Mouse (Mus musculus): Measurements from ENCODE around the gene Sp8. TPM values are rescaled to one million over a fixed set of nuclear protein-coding genes. Genes with fewer than 3 reads are reported as not detected.

Sp8 gene
- polyA plus RNA-seq (2021), result 0.03 TPM

DNA sequence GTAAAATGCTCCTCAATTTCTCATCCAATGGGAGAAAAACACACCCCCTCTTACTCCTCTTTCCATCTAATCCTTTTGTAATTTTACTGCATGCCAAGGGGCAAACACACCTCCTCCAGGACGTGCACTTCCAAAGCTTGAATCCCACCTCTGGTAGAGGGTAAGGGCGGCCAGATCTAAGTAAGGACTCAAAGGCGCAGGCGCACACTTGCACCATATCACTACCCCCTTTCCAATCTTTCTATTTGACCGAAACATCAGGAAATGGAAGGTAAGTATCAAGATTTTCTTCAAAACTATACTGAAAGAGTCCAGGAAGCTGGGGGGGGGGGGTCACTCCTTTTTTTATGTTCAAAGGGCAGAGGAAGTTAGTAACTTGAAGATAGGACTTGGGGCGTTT, at the start of gene Sp8:
Gene Sp8, plus strand, starts transcription at position 109 of the 400 bp plus-strand sequence.
- H3K27me3 ChIP-seq, result peaks cover 79% of the 10 kb centered on the region
- in situ Hi-C loops (cut with MboI; ENCODE audit: low pct_unique_long_range_greater_than_20kb), result loop anchor here (25.0 kb wide), 1 partner anchor 534 kb away; the partner anchor contains the start of gene Sp4
- no peak for TF ChIP-seq CTCF (IDR thresholded peaks at IDR 0.05)
- CTCF ChIA-PET, result no interaction called here
- DNase-seq (ENCODE audit: low read depth, low spot score), result no peak
- no peak for ATAC-seq
- POLR2A ChIA-PET, result no interaction called here

DNA sequence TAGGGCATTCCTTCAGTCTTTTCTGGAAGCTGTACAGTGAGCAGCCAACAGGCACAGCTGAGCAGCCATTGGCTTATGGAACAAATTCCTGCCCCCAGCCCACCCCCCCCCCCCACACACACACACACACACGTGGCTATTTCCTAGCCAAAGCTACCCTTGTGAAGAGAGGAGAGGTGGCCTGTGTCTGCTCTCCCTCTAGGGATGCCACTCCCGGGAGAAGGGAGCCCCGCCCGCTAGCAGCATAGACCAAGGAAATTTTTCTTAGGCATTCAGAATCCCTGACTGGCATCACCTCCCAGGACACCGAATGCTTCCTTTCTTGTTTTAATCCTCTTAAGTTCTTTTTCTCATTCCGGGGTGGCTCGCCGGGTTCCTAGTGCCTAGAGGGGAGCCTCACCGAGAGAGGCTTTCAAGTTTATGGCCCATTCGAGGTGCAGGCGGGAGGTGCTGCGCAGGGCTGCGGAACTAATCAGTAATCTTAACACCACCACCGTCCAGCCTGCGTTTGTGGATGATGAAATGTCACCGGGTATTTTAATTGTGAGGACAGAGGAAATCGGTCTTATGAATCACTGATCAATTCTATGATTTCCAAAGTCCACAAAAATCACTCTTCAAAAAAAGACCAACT, 34.7 kb upstream of the Sp8 start:
- DNase-seq (ENCODE audit: low read depth, low spot score), result no peak
- in situ Hi-C loops (cut with MboI; ENCODE audit: low pct_unique_long_range_greater_than_20kb), result no loop called here
- TF ChIP-seq CTCF (IDR thresholded peaks at IDR 0.05), result no peak
- ChIA-PET POLR2A (no interaction called here), CTCF (no interaction called here)
- no peaks in the 10 kb centered on the region for H3K27me3 ChIP-seq
- no peak for ATAC-seq

DNA sequence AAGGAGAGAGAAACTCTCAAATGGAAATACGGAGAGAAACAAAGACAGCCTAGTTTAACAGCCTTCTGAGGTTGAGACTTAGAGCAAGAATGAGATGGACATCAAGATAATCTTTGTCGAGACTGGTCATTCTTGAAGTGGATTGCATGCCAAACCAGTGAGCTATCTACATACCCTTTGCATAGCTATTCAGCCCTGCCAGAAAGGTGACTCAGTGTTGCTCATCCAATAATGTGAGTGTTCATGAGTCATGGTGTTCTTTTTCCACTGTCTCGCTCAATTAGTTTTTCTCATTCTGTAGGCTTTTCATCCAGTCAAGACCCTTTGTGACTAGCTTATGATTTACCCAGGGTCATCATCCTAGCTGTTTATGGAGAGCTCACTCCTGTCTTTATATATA, 31.6 kb upstream of the Sp8 start:
- ATAC-seq (peak; percentile 99), DNase-seq (ENCODE audit: low read depth, low spot score) (peak; percentile 82)
- ChIA-PET CTCF (interaction anchor here (0.6 to 0.8 kb wide), 2 partner anchors 190 to 848 kb away, joined by 3 read pairs; no protein-coding TSS in a partner anchor), POLR2A (no interaction called here)
- TF ChIP-seq CTCF (IDR thresholded peaks at IDR 0.05), result no peak
- H3K27me3 ChIP-seq, result no peaks in the 10 kb centered on the region
- in situ Hi-C loops (cut with MboI; ENCODE audit: low pct_unique_long_range_greater_than_20kb), result no loop called here

DNA sequence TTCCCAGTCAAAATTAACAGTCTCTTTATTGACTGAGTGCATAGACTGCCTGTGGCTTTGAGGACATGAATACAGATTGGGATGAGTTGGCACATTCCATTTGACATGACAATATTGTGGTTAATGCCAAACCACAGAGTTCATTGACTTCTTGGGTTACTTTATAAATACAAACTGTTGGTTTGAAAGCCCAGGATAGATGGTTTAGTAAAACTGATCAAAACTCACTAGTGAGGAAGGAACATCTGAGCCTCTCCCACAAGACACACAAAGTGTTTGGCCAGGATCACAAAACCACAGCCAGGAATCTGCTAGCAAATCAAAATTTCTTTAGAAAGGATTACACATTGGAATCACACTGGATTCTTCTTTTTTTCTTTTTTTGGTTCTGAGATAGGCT, 30.0 kb upstream of the Sp8 start:
- in situ Hi-C loops (cut with MboI; ENCODE audit: low pct_unique_long_range_greater_than_20kb), result no loop called here
- POLR2A ChIA-PET, result no interaction called here

DNA sequence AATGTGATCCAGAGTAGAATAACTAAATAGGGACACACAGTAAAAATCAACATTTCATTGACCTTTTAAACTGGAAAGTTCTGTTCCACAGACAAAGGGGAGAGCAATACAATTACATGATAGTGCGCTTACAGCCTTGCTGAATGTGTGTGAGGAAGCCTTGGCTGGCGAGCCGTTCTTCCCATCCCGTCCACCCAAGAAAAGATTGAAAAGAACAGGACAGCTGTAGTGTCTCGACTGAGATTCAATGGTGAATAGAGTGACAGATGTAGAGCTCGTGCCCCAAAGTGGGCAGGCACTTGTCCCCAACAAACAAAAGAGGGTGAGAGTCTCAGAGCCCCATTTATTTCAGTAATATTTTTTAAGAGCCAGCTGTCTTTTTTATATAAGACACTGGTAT, 16.2 kb upstream of the Sp8 start:
- ChIA-PET POLR2A (no interaction called here), CTCF (no interaction called here)
- TF ChIP-seq CTCF (IDR thresholded peaks at IDR 0.05), result no peak

More for the DNA sequence above, 30.0 kb upstream of the Sp8 start:
- DNase-seq (ENCODE audit: low read depth, low spot score) (no peak), ATAC-seq (peak; percentile 17)
- TF ChIP-seq CTCF (IDR thresholded peaks at IDR 0.05), result no peak
- no peaks in the 10 kb centered on the region for H3K27me3 ChIP-seq
- CTCF ChIA-PET, result no interaction called here

DNA sequence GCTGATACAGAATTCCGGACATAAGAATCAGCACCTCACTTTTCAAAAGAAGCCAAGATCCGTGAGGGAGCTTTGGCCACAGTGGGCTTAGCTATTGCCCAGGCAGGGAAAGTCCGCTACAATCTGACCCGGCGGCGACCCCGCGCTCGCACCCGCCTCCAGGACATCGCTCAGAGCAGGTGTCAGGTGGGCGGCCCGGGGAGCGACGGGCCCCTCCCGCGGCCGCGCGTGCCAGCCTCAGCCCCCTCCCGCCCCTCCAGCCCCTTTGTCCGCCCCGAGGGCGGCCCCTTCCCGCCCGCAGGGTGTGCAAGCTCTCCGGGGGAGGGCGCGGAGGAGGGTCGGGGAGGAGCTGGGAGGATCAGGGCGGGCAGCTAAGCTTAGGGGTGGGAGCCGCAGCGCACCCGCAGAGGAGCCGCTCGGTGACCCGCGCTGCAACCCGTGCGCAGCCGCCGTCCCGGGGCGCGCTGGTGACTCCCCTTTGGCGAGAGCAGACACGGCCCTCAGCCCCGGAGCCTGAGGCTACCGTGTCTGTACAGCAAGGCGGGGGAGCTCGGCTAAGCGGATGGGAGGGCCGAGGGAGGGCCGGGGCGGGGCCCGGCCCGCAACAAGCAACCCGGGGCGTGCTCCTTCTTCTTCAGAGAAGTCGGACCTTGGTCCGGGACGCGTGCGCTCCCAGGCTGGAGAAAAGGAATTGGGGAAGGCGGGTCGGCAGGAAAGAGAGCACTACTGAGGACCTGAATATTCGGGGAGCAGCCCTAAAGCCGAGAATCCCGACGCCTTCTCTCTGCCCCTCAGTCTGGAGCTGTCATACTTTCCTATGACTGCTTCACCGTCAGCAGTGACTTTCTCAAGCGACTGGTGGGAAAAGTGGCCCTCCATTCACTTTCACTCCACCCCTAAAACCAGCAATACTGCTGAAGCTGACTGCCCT, 9.5 kb upstream of the Sp8 start:
- TF ChIP-seq CTCF (IDR thresholded peaks at IDR 0.05), result no peak
- H3K27me3 ChIP-seq, result peaks cover 64% of the 10 kb centered on the region
- peak; percentile 94 for ATAC-seq
- ChIA-PET CTCF (no interaction called here), POLR2A (no interaction called here)
- DNase-seq (ENCODE audit: low read depth, low spot score), result no peak
- in situ Hi-C loops (cut with MboI; ENCODE audit: low pct_unique_long_range_greater_than_20kb), result loop anchor here (25.0 kb wide), 1 partner anchor 524 kb away; the partner anchor contains the start of gene Sp4

More for the DNA sequence above, 16.2 kb upstream of the Sp8 start:
- ATAC-seq, result no peak
- DNase-seq (ENCODE audit: low read depth, low spot score), result no peak
- H3K27me3 ChIP-seq, result peaks cover 18% of the 10 kb centered on the region
- in situ Hi-C loops (cut with MboI; ENCODE audit: low pct_unique_long_range_greater_than_20kb), result loop anchor here (25.0 kb wide), 1 partner anchor 518 kb away; the partner anchor contains the start of gene Sp4

DNA sequence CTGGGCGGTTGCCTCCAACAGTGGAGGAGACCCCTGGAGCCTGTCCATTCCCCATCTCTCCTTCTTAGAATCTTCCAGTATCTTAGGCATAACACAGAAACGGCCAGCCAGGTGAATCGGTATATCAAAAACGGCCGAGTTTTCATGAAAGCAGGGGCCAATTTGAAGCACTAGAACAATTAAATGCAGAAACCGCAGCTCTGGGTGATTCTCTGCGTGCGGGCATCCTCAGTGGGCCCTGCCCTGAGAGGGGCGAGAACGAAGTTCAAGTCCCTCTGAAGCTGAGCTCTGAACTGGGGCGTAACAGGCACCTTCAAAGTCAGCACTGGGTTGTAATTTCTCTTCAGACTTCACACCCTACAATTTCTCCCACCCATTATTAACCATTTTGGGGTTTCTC, 8.8 kb upstream of the Sp8 start:
- in situ Hi-C loops (cut with MboI; ENCODE audit: low pct_unique_long_range_greater_than_20kb), result loop anchor here (25.0 kb wide), 1 partner anchor 525 kb away; the partner anchor contains the start of gene Sp4
- ChIA-PET CTCF (no interaction called here), POLR2A (no interaction called here)
- DNase-seq (ENCODE audit: low read depth, low spot score), result no peak
- no peak for TF ChIP-seq CTCF (IDR thresholded peaks at IDR 0.05)
- H3K27me3 ChIP-seq, result peaks cover 71% of the 10 kb centered on the region
- ATAC-seq, result no peak

DNA sequence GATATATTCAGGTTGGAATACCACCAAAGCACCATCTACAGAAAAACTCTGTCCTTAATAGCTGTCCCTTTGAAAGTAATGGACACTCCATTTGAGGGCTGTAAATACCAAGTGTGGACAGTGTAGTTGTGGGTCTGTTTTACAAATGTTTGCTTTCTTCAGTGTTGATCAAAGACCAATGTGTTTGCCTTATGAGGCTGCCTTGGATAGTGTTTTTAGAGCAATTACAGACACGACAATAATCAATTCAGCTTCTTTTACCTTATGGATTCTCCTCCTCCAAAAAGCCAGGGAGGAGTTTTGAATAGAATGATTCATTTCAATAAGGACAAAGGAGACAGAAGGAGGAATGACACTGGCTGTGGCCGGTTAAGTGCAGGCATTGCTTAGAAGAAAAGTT, 7.9 kb upstream of the Sp8 start:
- ATAC-seq, result no peak
- H3K27me3 ChIP-seq, result peaks cover 77% of the 10 kb centered on the region
- ChIA-PET CTCF (no interaction called here), POLR2A (no interaction called here)
- no peak for TF ChIP-seq CTCF (IDR thresholded peaks at IDR 0.05)
- DNase-seq (ENCODE audit: low read depth, low spot score), result no peak
- in situ Hi-C loops (cut with MboI; ENCODE audit: low pct_unique_long_range_greater_than_20kb), result loop anchor here (25.0 kb wide), 1 partner anchor 526 kb away; the partner anchor contains the start of gene Sp4

DNA sequence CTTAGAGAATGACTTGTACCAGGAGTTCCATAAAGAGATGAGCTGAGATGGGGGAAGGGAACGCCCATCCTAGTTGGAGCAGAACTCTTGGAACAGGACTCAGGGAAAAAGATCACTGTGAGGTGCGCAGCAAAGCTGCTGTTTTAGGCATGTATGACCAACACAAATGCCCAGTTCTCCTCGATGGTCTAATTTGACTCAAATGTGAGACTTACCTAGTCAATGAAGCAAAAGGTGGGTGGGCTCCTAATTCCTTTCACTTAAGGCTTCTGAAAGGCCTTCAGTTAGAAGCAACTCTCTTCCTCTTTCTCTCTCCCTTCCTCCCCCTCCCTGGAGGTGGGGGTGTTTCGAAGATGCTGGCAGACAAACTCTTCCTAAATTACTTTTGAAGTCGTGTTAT, 6.7 kb upstream of the Sp8 start:
- ChIA-PET CTCF (no interaction called here), POLR2A (no interaction called here)
- in situ Hi-C loops (cut with MboI; ENCODE audit: low pct_unique_long_range_greater_than_20kb), result loop anchor here (25.0 kb wide), 1 partner anchor 527 kb away; the partner anchor contains the start of gene Sp4
- no peak for TF ChIP-seq CTCF (IDR thresholded peaks at IDR 0.05)
- ATAC-seq, result no peak
- peaks cover 75% of the 10 kb centered on the region for H3K27me3 ChIP-seq
- DNase-seq (ENCODE audit: low read depth, low spot score), result no peak

DNA sequence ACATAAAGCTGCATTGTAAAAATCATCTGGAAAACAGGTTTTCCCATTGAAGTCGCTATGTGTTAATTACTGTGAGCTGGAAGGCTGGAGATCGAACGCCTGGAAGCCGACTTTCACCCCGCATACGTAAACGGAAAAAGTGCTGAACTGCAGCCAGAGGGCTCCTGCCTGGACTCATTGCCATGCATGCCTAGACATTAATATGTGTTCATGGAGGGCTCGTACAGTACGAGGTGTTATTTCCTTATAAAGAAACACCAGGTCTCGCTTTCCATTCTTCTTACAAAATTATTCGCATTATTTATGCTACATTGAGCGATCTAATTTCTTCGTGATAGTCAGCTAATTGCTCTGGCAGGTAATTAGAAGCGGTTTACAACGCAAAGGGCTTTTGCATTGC, 5.8 kb upstream of the Sp8 start:
- DNase-seq (ENCODE audit: low read depth, low spot score), result no peak
- H3K27me3 ChIP-seq, result peaks cover 75% of the 10 kb centered on the region
- in situ Hi-C loops (cut with MboI; ENCODE audit: low pct_unique_long_range_greater_than_20kb), result loop anchor here (25.0 kb wide), 1 partner anchor 528 kb away; the partner anchor contains the start of gene Sp4
- no peak for ATAC-seq
- CTCF ChIA-PET, result no interaction called here
- TF ChIP-seq CTCF (IDR thresholded peaks at IDR 0.05), result no peak
- POLR2A ChIA-PET, result interaction anchor here (0.7 kb wide), 1 partner anchor 529 kb away, joined by 4 read pairs; no protein-coding TSS in a partner anchor

DNA sequence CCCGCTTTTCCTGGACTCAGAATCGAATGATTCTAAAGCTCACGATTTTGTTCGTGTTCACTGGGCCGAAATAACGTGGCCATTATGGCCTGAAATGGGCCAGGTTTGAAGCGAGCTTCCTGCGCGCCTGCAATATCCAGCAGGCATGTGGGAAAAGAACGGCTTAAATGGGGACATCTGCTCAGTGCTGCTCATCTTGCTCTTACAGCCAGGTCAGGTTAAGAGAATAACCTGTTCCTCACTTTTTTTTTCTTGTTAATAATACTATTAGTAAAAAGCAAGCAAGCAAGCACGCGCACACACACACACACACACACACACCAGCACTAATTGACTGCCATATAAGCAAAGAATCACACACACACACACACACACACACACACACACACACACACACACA, 5.3 kb upstream of the Sp8 start:
- POLR2A ChIA-PET, result interaction anchor here (0.7 kb wide), 1 partner anchor 530 kb away, joined by 4 read pairs; no protein-coding TSS in a partner anchor
- no peak for ATAC-seq

More for the DNA sequence above, 5.3 kb upstream of the Sp8 start:
- no peak for DNase-seq (ENCODE audit: low read depth, low spot score)
- TF ChIP-seq CTCF (IDR thresholded peaks at IDR 0.05), result no peak
- CTCF ChIA-PET, result no interaction called here
- peaks cover 75% of the 10 kb centered on the region for H3K27me3 ChIP-seq
- in situ Hi-C loops (cut with MboI; ENCODE audit: low pct_unique_long_range_greater_than_20kb), result loop anchor here (25.0 kb wide), 1 partner anchor 529 kb away; the partner anchor contains the start of gene Sp4

Measured in Patski (cell line).